Mouse (Mus musculus) forelimb bud, embryonic 11.5 days (tissue): ENCODE results near the gene Aldh3a2.
A peak's percentile ranks its signal among the peaks of the same experiment; 100 is the strongest.

ENCODE experiments used
- DNase-seq: peaks from one replicate; pipeline ENCODE4 v3.0.0-alpha.2; 2012; ENCODE audit warnings: low read depth, low spot score

The Aldh3a2 gene

GRCm38 (mm10) chr11:61273928-61274327, 6.7 kb upstream of the Aldh3a2 start:
- no peak for DNase-seq

- no peak for DNase-seq
Measured at GRCm38 (mm10) chr11:61271612-61272011, 4.3 kb upstream of the Aldh3a2 start.

GRCm38 (mm10) chr11:61270406-61270805, 3.1 kb upstream of the Aldh3a2 start:
- DNase-seq: no peak

- DNase-seq: no peak
Measured at GRCm38 (mm10) chr11:61268626-61269349, 1.5 kb upstream of the Aldh3a2 start.

GRCm38 (mm10) chr11:61263841-61264240, 3.4 kb downstream of the Aldh3a2 start:
- DNase-seq: no peak

GRCm38 (mm10) chr11:61262516-61262915, 4.7 kb downstream of the Aldh3a2 start:
- no peak for DNase-seq

- no peak for DNase-seq
Measured at GRCm38 (mm10) chr11:61259106-61259505, 8.2 kb downstream of the Aldh3a2 start.

GRCm38 (mm10) chr11:61252807-61253206, 14.5 kb downstream of the Aldh3a2 start:
- no peak for DNase-seq

GRCm38 (mm10) chr11:61251741-61252140, 15.5 kb downstream of the Aldh3a2 start:
- no peak for DNase-seq

- DNase-seq: no peak
Measured at GRCm38 (mm10) chr11:61244406-61244805, 22.9 kb downstream of the Aldh3a2 start.

- DNase-seq: no peak
Measured at GRCm38 (mm10) chr11:61236015-61236414, 31.2 kb downstream of the Aldh3a2 start.

GRCm38 (mm10) chr11:61234174-61234573, 33.1 kb downstream of the Aldh3a2 start:
- DNase-seq: no peak

- DNase-seq: peak; percentile 87
Measured at GRCm38 (mm10) chr11:61231329-61231728, 35.9 kb downstream of the Aldh3a2 start.

- no peak for DNase-seq
Measured at GRCm38 (mm10) chr11:61228406-61228805, 38.9 kb downstream of the Aldh3a2 start.

- DNase-seq: no peak
Measured at GRCm38 (mm10) chr11:61227816-61228215, 39.4 kb downstream of the Aldh3a2 start.

GRCm38 (mm10) chr11:61225941-61226412, 41.3 kb downstream of the Aldh3a2 start:
- no peak for DNase-seq

GRCm38 (mm10) chr11:61225511-61225910, 41.8 kb downstream of the Aldh3a2 start:
- DNase-seq: no peak

GRCm38 (mm10) chr11:61224907-61225306, 42.4 kb downstream of the Aldh3a2 start:
- DNase-seq: no peak

GRCm38 (mm10) chr11:61224234-61224744, 43.0 kb downstream of the Aldh3a2 start:
- DNase-seq: no peak

GRCm38 (mm10) chr11:61222971-61223745, 44.1 kb downstream of the Aldh3a2 start:
- DNase-seq: no peak

GRCm38 (mm10) chr11:61222007-61222406, 45.3 kb downstream of the Aldh3a2 start:
- DNase-seq: no peak

- DNase-seq: no peak
Measured at GRCm38 (mm10) chr11:61220156-61220881, 46.9 kb downstream of the Aldh3a2 start.
